Mouse (Mus musculus) heart, adult 2 months (tissue): ENCODE data around the gene Atg14. TPM values are rescaled to one million over a fixed set of nuclear protein-coding genes. Genes with fewer than 3 reads are reported as not detected.

Experiments used
- DNase-seq, 2 experiments: peaks; one replicate each; pipeline ENCODE4 v3.0.0; 2021
- H3K27ac ChIP-seq: fragments of 200-600 bp; 2 replicates; pipeline ENCODE4 v1.8.1; 2022
- H3K27me3 ChIP-seq: fragments of 200-500 bp; 2 replicates; pipeline ENCODE4 v1.6.1; 2012; ENCODE audit warnings: mild to moderate bottlenecking, low read length, inconsistent platforms, mixed read lengths; ENCODE audit not compliant: control insufficient read depth, insufficient read depth
- H3K36me3 ChIP-seq: fragments of 200-500 bp; 2 replicates; pipeline ENCODE4 v1.6.1; 2012; ENCODE audit warnings: low read length, inconsistent platforms; ENCODE audit not compliant: control insufficient read depth, insufficient read depth
- H3K4me1 ChIP-seq: fragments of 200-500 bp; 2 replicates; pipeline ENCODE4 v1.6.1; 2011; ENCODE audit warnings: low read length; ENCODE audit not compliant: control insufficient read depth, insufficient read depth
- H3K4me3 ChIP-seq: fragments of 200-600 bp; 2 replicates; pipeline ENCODE4 v1.8.1; 2022
- H3K79me2 ChIP-seq: fragments of 200-500 bp; replicated peaks from 2 replicates; pipeline ENCODE4 v1.6.1; 2012; ENCODE audit warnings: mild to moderate bottlenecking, inconsistent platforms, low read length, moderate library complexity, mixed read lengths; ENCODE audit not compliant: control insufficient read depth, insufficient read depth
- H3K9ac ChIP-seq: fragments of 200-500 bp; 2 replicates; pipeline ENCODE4 v1.6.1; 2012; ENCODE audit warnings: low read depth, mild to moderate bottlenecking, control low read depth, inconsistent platforms, low read length, mixed read lengths
- CTCF ChIP-seq: fragments of 200-600 bp; IDR thresholded peaks from 2 replicates; pipeline ENCODE4 v1.8.1; 2022; ENCODE audit warnings: antibody characterized with exemption, mild to moderate bottlenecking, moderate library complexity
- EP300 ChIP-seq: fragments of 200-500 bp; IDR thresholded peaks from 2 replicates; pipeline ENCODE4 v1.6.1; 2011; ENCODE audit warnings: low read depth, low read length, control low read depth; ENCODE audit not compliant: insufficient read depth
- POLR2A ChIP-seq: fragments of 200-500 bp; IDR thresholded peaks from 2 replicates; pipeline ENCODE4 v1.6.1; 2011; ENCODE audit warnings: mild to moderate bottlenecking, low read depth, low read length, control low read depth; ENCODE audit not compliant: insufficient read depth
- WGBS: fragments of 180-500 bp; shearing (Covaris S2); methylation state at CpG from one replicate; pipeline ENCODE4 v1.1.7; 2018; 5-methylcytosine and 5-hydroxymethylcytosine counted together
- intact Hi-C: fragments of 180-260 bp; cut with DNase I; formaldehyde crosslinking; loops from one replicate; pipeline ENCODE4 v1.15.1; 2025
- polyA plus RNA-seq: library from polyadenylated mRNA; depleted of rRNA; stranded (reverse); fragments of >200 nt; gene quantifications from 2 replicates; pipeline ENCODE4 v1.2.3, GENCODE M21; 2012; rRNA removed
- total RNA-seq, 2 experiments: library from RNA; stranded (reverse); gene quantifications; 2 replicates each; pipeline ENCODE4 v1.2.3; 2021

The Atg14 gene
- total and polyA plus RNA-seq, 3 experiments, result 6.4 to 11.6 (median 7.9) TPM

GRCm38 (mm10) chr14:47497166-47497565 is 73.3 kb downstream of the Atg14 start:
- WGBS, result 40% methylated on average over 3 of the region's 3 CpGs

GRCm38 (mm10) chr14:47495951-47496350 is 74.5 kb downstream of the Atg14 start:
- no peak overlapping the region for H3K9ac ChIP-seq
- 96% methylated on average over 3 of the region's 3 CpGs for WGBS
- intact Hi-C loops, result no loop called here

More at GRCm38 (mm10) chr14:47497166-47497565, 73.3 kb downstream of the Atg14 start:
- intact Hi-C loops, result no loop called here
- Histone ChIP-seq H3K4me1 (peaks cover 4% of the 10 kb centered on the region), H3K9ac (no peak overlapping the region), H3K79me2 (peaks cover 7% of the 10 kb centered on the region), H3K4me3 (no peak overlapping the region), H3K27me3 (no peaks in the 10 kb centered on the region), H3K36me3 (peaks cover 9% of the 10 kb centered on the region), H3K27ac (peak overlapping the region; percentile 42; the same call in 1 of the 2 replicates)
- DNase-seq, result no peak
- TF ChIP-seq POLR2A (no peak), CTCF (no peak)

GRCm38 (mm10) chr14:47493592-47494361 is 76.7 kb downstream of the Atg14 start:
- Histone ChIP-seq H3K4me1 (peaks cover 13% of the 10 kb centered on the region), H3K79me2 (peaks cover 8% of the 10 kb centered on the region), H3K36me3 (peaks cover 13% of the 10 kb centered on the region), H3K4me3 (no peak overlapping the region), H3K27me3 (no peaks in the 10 kb centered on the region), H3K9ac (no peak overlapping the region), H3K27ac (no peak overlapping the region)
- no peak for DNase-seq
- WGBS, result 70% methylated on average over 2 of the region's 2 CpGs
- no peak for TF ChIP-seq POLR2A
- no peak for TF ChIP-seq EP300
- no peak for TF ChIP-seq CTCF
- intact Hi-C loops, result no loop called here

More at GRCm38 (mm10) chr14:47495951-47496350, 74.5 kb downstream of the Atg14 start:
- Histone ChIP-seq H3K4me3 (no peak overlapping the region), H3K27ac (no peak overlapping the region), H3K36me3 (peaks cover 9% of the 10 kb centered on the region), H3K27me3 (no peaks in the 10 kb centered on the region), H3K79me2 (peaks cover 10% of the 10 kb centered on the region), H3K4me1 (peaks cover 4% of the 10 kb centered on the region)
- TF ChIP-seq POLR2A, result no peak
- no peak for TF ChIP-seq EP300
- TF ChIP-seq CTCF, result no peak
- DNase-seq, result no peak

Other genes with a start within 250 kb of the Atg14 start
- 1 to 10 TPM; 3.2 to 5.8 TPM for gene Lgals3, start 202.9 kb downstream of the Atg14 start, total RNA-seq
- gene Lgals3, start 202.9 kb downstream of the Atg14 start, polyA plus RNA-seq, result 12.6 and 19.0 TPM in 2 replicates
- under 1 TPM; 0.21 to 0.89 TPM for gene Dlgap5, start 152.2 kb downstream of the Atg14 start, total RNA-seq
- 0.06 and 0.32 TPM in 2 replicates for gene Dlgap5, start 152.2 kb downstream of the Atg14 start, polyA plus RNA-seq
- 10 to 100 TPM; 10.3 to 11.3 TPM for gene Fbxo34, start 120.2 kb downstream of the Atg14 start, total RNA-seq
- 7.4 and 8.8 TPM in 2 replicates for gene Fbxo34, start 120.2 kb downstream of the Atg14 start, polyA plus RNA-seq
- 100 to 1,000 TPM; 195 to 220 TPM for gene Ktn1, start 77.8 kb upstream of the Atg14 start, total RNA-seq
- gene Ktn1, start 77.8 kb upstream of the Atg14 start, polyA plus RNA-seq, result 15.9 and 34.9 TPM in 2 replicates